Mouse (Mus musculus) megakaryocyte, embryonic 14.5 days (primary cell): ENCODE measurements around the gene Spaca6.

ENCODE experiments used
- FLI1 ChIP-seq: IDR thresholded peaks from 2 replicates; pipeline ENCODE4 v1.6.1; 2012; ENCODE audit warnings: low read length, inconsistent platforms, mixed read lengths
- GATA1 ChIP-seq: IDR thresholded peaks from 3 replicates; pipeline ENCODE4 v1.6.1; 2012; ENCODE audit warnings: mixed read lengths, low read length, inconsistent platforms, borderline replicate concordance

- TF ChIP-seq GATA1 (no peak), FLI1 (no peak)
Observed at GRCm38 (mm10) chr17:17889732-17890425, 62.9 kb downstream of the Spaca6 start.
